Mouse (Mus musculus): Measurements from ENCODE around the gene Tcam1.

GRCm38 (mm10) chr11:106256775-106257174, 19.7 kb upstream of the Tcam1 start:
- TF ChIP-seq CTCF (IDR thresholded peaks at IDR 0.05; ENCODE audit: insufficient read depth, low read depth, low read length) (no peak), POLR2A (IDR thresholded peaks at IDR 0.05; ENCODE audit: insufficient read depth, low read depth, low read length) (no peak)

Measured in olfactory bulb, adult 2 months (tissue).